Mouse (Mus musculus): ENCODE results near the gene Slc25a16.

- no peak for TF ChIP-seq CTCF (IDR thresholded peaks at IDR 0.05; ENCODE audit: insufficient read depth, low read length)
- TF ChIP-seq POLR2A (IDR thresholded peaks at IDR 0.05; ENCODE audit: borderline replicate concordance, extremely low read depth, low read depth, low read length) = no peak
These were observed 24.4 kb upstream of the Slc25a16 start for GRCm38 (mm10) chr10:62896035-62896434.

Measured in lung, adult 2 months (tissue).